Mouse (Mus musculus): ENCODE results near the gene Ppfia3.
"Not testable (repeated sequence)": the region's sequence is repeated elsewhere in the genome, so short reads cannot be mapped to it uniquely, and the experiment has no call there.

Gene Ppfia3

DNA sequence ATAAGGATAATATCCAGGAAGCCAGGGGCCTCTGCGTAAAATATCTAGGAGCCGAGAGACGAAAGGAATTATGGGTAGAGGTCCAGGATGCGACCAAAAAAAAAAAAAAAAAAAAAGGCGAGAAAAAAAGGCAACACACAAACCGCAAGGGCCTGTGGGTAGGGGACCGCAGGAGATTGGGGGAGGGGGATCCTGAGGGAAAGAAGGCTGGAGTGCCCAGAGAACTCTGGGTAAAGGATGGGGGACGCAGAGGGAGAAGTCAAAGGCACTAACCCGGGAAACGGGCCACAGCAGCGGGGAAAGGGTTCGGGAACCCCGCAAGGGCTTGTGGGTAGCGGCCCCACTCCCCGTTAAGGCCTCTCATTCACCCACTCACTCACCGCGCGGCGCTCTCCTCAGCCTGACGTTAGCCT lies 28.3 kb upstream of the Ppfia3 start:
- no peak for DNase-seq (ENCODE audit: extremely low spot score, low spot score)

DNA sequence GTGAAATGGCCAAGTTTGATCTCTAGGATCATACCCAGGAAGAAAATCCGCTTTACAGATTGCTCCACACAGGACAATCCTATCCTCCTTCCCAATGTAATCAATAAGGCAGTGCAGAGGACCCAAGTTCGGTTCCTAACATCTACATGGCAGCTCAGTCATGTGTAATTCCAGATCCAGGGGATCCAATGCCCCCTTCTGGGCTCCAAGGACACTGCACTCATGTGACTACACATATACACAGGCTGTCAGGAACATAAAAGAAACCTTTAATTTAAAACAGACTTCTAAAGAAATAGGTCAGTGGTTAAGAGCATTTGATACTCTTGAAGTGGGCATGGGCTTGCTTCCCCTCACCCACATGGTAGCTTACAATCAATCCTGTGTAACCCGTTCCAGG lies 19.3 kb upstream of the Ppfia3 start:
- no peak for DNase-seq (ENCODE audit: extremely low spot score, low spot score)

DNA sequence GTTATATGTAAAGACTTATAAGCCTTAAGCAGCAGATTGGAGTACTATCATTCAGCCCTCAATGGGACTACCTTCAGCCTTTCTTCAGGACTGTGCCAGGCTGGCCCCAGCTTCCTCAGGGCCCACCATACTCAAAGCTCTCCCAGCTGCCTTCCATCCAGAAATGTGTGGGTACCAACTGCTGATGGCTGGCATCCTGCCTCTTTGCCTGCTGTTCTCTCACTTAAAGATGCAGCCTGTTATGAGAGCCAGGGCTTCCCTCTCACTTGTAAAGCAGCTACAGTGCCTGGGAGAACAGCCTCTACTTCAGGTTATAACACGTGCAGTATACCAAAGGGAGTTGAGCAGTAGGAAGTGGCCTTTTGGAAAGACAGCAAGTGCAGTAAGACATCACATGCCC lies 9.2 kb upstream of the Ppfia3 start:
- DNase-seq (ENCODE audit: extremely low spot score, low spot score), result no peak

DNA sequence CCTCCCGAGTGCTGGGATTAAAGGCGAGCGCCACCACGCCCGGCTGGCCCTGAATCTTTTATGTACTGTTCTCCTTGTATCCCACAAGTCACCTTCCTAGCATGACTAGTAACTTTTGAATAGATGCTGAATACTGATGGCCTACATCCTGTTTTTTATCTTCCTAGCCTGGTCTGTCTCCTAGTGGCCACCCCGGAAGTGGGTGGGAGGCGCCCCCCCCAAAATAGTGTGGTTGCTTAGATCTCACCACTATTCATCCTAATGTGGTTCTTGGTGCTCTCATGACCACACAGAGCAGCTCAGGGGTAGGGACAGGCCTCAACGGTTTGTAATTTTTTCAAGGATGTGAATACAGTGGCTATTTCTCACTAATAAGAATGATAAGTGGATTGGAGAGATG lies 7.8 kb upstream of the Ppfia3 start:
- no peak for DNase-seq (ENCODE audit: extremely low spot score, low spot score)

DNA sequence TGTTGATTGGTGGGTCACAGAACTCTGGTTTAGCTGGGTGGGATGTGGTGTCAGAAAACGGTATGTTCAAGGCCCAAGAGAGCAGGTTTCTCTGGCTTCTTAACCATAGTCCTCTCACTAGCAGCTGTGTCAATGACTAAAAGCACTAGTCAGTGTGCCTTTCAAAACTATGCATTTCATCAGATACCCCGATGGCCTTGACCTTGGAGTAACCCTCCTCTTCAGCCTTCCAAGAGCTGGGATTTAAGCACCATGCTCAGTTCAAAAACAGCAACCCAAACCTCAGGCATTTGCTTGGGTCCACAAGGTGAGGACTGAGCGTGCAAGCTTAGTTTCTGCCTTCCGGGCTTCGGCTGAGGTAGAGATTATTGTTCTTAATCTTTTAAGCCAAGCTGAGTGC lies 5.6 kb upstream of the Ppfia3 start:
- DNase-seq (ENCODE audit: extremely low spot score, low spot score), result no peak

DNA sequence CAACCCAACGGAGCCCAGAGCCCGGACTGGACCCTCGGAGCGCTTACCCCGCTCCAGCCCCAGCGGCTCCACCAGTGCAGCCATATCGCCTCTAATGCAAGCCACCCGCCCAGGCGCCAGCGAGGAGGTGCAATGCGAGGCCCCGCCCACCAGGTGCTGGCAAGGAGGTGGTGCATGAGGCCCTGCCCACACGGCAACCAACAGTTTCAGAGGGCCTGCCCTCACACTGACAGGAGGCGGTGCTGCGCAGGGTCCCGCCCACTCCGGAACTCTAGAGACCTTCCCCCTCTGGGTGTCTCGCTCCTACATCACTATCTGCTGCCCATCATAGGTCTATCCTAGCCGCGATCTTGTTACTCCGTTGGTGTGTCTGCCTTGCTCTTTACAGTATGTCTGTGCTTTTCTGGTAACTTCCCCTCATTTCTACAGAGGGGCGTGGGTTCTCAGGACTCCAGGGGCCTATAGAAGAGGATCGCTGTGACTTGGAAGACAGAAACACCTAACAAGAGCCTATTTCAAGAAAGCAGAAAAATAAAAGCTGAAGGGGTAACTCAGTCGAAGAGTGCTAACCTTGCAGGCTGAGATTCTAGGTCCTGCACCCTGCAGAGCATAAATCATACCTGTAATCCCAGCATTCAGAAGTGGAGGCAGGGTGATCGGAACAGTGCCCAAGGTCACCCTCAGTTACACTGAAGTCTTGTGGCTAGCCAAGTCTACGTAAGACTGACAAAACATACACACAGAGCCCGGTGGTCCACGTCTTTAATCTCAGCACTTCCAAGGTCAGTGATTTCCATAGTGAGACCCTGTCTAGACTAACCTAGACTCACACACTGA lies 3.9 kb upstream of the Ppfia3 start, which contains the start of gene Lin7b:
Gene Lin7b (minus strand): TSS at position 109 of the 837 bp plus-strand sequence.
- DNase-seq (ENCODE audit: extremely low spot score, low spot score), result peak; percentile 87

DNA sequence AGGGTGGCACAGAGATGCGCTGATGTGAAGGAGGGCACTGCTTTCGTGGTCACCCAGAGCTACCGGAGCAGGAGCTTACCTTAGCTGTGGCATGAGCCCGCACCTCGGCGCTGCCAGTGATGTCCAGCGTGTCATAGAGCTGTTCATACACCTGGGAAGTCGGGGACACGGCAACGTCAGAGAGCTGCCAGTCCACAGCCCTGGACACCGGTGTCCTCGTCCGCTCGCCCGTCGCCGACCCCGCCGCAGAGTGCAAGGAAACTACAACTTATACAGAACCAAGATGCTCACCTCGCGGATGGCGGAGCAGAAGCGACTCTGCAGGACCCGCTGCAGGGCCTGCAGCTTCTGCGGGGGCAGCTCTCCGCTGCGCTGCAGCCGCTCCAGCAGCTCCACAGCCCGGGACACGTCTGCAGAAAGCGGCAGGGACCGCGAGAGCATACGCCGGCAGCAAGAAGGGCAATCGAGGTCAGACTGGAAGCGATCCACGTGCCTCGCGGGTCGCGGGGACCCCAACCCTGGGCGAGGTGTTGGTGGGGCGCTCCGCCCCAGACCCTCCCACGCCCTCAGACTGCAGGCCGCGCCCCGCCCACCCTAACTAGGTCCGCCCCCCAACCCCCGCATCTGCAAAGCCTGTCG lies 3.1 kb upstream of the Ppfia3 start:
- DNase-seq (ENCODE audit: extremely low spot score, low spot score), result no peak

DNA sequence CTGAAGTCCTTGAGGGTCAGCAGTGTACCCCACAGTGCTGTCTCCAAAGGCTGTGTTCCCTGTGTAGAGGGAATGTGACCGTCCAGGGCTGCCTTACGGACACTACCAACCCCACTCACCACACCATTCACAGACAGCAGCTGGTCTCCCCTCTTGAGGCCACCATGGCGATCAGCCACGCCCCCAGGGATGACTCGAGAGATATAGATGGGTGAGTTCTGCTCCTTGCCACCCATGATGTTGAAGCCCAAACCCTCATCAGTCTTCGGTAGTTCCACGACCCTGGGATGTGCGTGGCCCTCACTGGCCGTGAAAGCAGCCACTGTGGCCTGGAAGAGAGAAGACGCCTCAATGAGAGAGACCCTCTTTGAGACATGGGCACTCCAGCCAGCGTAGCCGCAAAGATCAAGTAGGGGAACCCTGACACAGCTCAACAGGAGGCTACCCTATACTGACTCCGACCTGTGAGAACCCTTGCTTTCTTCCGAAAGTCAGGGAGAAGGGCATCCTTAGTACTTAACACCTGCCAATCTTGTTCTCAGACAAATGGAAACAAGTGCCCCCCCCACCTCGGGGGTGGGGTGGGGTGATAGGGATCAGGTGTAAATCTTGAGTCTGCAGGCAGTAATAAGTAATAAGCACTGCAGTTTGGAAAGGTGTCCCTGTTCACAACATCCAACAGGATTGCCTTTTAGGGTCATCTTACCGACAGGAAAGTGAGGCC lies 2.4 kb upstream of the Ppfia3 start:
- DNase-seq (ENCODE audit: extremely low spot score, low spot score), result no peak

DNA sequence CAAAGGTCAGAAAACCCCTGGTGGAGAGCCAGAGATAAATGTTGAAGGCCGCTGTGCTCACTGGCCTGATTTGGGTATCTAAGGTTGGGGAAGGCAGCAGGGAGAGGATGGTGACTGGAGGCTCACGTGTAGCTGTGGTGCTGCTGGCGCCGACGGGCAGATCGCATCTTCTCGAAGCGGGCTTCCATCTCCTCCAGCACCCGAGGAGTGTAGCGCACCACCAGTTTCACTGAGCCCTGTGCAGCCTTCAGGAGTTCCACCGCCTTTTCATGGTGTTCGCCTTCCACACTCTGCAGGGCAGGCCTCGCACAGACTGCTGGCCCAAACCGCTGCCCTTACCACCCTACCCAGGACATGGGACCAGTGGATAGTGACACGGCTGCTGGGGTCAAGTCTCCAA lies 1.4 kb upstream of the Ppfia3 start:
- no peak for DNase-seq (ENCODE audit: extremely low spot score, low spot score)

DNA sequence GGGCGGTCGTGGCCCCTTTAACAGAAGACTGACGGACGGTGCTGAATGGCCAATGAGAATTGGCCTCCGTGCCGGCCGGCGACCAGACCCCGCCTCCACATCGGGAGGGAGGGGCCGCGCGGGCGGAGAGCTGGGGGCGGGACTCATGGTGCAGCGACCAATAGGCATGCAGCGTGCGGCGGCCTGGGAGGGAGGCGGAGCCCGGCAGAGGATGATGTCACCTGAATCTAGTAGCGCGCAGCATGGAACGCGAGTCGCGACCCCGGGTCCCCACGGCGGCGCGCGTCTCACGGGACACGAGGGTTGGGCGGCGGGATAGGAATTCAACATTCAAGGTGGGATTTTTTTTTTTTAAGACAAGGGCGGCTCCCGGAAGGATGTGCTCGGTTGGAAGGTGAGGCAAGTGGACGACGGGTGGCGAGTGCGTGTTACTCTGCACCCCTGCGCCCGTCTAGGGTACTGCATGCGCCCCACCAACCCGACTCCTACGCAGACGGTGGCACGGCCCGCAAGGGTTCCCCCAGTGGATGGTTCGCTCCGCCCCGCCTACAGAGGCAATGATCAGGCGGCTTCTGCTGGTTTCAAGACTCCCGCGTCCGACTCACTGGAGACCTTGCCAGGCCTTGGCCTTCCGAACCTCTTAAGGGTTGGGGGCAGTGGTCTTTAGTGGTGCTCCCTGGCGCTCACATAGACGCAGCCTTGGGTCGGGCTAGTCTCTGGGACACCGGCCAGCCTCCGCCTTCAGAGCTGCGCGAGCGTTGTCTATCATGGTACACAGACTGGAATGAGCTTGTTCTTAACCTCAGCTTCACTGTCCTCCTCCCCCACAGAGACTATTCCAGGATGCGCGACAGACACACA lies 431 bp upstream of the Ppfia3 start:
- peak; percentile 98 for DNase-seq (ENCODE audit: extremely low spot score, low spot score)

DNA sequence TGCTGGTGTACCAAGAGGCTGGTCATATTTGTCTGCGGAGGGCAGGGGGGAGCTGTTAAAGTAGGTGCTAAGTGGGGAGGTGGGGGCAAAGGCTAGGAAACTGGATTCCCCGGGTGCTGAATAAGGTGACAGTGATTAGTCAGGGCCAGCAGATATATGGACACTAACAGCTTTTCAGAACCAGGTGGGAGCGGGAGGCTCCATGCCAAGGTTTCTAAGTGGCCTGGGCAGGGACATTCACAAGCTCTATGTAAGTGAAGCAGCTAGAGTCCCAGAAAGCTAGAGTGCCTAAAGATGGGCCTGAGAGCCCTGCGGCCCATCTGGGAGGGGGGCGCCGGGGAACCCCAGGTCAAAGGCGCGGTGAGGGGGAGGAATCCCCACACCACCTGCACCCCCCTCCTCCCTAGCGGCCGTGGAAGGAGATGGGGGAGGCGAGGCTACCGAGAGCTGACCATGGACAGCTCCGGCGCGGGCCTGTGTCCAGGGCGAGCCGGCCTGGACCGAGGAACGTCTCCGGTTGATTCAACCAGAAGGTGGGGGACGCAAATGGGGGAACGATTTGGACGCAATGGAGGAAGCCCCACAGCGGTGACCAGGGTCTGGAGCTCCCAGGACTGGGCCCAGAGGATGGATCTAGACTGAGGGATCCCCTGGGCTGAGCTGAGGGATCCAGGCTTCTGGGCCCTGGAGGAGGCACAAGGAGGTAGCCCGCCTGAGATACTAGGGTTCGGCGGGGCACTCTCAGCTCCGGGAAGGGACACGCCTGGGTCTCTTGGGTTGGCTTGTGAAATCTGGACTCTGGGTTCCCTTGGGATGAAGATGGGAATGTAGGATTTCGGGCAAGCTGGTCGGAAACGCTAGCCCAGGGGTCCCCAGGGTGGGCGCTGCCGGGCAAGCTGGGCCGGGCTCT lies 822 bp downstream of the Ppfia3 start:
- peak; percentile 65 for DNase-seq (ENCODE audit: extremely low spot score, low spot score)

DNA sequence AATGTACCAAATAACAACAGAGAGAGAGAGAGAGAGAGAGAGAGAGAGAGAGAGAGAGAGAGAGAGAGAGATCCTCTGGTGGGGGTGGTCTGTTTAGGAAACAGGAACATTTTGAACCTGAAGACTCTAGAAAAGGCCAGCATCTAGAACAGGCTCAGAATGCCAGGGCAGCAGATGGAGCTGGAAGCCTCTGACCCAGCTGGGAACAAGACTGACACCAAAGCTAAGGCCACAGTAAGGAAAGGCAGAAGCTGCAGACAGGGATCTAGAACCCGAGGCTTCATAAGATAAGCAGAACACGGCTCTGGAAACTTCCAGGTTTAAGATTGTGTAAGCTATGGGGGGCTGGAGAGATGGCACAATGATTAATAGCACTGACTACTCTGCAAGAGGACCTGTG lies 2.8 kb downstream of the Ppfia3 start:
- DNase-seq (ENCODE audit: extremely low spot score, low spot score), result no peak

DNA sequence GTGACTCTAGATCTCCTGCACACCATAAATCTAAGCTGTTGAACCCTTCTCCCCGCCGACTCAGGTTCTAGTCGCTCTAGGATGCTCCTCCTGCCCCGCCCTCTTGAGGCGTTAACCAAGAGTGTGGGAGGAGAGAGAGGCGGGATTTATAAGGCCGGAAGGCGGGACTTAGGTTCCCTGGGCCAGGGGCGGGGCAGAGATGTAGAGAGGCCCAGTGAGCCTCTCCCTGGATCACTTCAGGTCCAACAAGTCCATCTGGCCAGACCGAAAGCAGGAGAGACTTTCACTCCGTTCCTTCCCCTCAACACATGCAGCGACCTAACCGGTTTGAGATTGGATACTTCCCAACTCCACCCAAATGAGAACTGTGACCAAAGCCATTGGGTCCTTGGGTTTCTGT lies 4.0 kb downstream of the Ppfia3 start:
- DNase-seq (ENCODE audit: extremely low spot score, low spot score), result no peak

DNA sequence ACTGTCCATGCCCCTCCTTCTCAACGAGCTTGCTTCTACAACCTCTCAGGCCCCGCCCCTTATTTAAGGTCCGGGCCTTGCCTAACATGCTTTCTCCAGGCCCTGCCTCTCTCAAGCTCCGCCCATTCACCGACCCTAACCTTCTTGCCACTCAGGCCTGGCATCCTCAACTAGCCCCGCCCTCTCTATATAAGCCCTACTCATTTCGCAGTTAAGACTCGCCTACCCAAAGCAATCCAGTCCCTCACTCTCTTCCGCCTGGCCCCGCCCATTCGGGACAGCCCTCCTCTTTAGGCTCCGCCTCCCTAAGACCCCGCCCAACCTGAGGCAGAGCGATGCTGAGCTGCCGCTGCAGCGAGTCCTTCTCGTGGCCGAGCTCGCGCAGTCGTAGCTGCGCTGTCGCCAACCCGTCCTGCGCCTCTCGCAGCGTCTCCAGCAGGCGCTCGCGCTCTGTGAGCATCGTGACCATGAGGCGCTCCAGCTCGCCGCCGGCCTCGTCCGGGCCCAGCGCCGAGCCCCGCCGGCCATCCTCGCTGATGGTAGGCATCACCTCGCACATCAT lies 5.5 kb downstream of the Ppfia3 start:
- DNase-seq (ENCODE audit: extremely low spot score, low spot score), result peak; percentile 84

DNA sequence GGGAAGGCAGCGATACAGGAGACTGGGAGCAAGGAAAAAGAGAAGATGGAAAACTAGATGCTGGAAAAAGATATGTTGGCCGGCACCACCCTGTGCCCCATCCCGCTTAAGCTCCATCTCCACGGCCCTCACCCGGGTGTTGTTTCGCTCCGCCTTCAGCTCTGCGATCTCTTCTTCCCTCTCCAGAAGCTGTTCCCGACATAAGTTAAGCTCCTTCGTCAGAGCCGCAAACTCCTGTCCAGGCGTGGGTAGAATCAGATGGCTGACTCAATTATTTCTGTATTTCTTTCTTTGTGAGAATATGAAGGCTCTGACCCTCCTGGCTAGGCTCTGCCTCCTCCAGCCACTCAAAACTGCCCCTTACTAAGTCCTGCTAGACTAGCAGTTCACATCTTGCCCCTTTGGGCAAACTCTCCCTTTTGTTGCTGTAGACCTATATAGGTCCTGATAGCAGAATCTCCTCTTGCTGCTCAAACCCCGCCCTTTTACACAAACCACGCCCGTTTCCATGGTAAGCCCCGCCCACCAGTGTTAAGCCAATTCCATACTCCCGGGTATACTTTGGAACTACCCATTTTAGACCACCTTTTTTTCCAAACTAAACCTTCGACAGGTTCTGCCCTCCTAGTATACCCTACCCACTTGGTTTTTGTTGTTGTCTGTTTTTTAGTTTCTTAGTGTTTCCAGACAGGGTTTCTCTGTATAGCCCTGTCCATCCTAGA lies 6.3 kb downstream of the Ppfia3 start:
- DNase-seq (ENCODE audit: extremely low spot score, low spot score), result no peak

DNA sequence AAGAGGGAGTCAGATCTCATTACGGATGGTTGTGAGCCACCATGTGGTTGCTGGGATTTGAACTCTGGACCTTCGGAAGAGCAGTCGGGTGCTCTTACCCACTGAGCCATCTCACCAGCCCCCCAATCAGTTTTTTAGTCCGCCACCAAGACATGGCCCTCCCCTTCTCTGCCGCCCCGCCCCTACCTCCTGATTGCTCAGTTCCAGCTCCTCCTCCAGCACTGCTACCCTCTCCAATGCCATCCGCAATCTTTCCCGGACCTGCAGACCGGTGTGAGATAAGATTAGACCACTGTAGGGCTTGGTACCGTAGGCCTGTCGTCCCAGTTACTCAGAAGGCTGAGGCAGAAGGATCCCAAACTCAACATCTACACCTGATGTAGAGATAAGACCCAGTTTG lies 7.7 kb downstream of the Ppfia3 start:
- DNase-seq (ENCODE audit: extremely low spot score, low spot score), result not testable (repeated sequence)

DNA sequence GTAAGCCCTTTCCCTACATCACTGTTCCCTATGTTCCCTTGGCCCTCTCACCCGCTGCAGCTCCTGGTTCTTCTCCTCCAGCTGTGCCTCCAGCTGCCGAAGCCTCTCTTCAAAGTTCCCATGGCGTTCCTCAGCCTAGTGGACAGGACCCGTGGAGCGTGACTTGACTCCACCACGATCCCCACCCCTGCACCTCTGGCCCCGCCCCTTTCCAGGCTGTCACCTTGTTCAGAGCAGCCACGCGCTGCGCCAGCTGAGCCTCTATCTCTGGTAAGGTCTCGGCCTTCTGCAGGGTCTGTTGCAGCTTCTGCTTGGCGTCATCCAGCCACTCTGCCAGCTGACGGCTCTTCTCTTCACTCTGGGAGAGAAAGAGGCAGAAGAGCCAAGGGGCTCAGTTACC lies 10.7 kb downstream of the Ppfia3 start:
- no peak for DNase-seq (ENCODE audit: extremely low spot score, low spot score)

DNA sequence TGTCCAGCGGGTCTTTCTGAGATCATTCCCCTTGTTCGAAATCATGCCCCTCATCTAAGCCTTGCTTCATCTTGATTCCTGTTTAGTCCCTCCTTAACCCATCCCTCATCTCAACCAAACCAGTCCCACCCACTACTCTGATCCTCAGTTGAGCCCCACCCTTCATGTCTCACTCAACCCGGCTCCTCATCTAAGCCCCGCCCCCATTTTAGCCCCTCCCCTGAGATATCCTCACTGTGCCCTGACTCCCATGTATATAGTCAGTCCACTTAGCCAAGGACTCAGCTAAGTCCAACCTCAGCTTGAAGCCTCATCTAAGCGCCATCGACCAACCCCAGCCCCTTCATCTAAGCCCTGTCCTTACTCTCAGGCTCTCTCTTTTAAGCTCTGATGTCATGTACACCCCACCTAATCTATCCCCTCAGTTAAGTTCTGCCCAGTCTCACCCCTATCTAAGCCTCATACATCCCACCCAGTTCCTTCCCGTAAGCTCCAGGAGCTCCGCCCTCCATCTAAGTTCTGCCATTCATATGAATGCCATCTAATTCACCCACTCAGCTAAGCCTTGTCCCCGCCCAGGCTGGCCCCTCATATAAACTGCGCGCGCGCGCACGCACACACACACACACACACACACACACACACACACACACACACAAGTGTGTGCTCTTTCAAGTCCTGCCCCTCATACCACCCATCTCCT lies 11.3 kb downstream of the Ppfia3 start:
- no peak for DNase-seq (ENCODE audit: extremely low spot score, low spot score)

DNA sequence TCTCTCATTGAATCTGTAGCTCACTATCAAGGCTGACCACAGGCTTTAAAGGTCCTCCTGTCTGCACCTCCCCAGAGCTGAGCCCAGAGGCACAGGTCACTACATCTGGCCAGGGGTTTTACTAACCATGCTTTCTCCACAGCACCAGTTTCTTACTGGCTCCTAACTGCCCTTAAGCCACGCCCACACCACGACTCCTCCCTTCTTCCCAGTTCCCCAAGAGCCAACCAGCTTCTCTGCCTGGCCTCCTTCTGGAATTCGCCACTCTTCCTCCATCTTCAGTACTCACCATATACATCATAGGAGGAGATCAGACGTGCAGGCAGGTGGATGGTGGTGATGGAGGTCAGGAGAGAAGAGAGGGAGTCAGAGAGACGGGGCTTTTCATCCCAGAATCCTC lies 13.8 kb downstream of the Ppfia3 start:
- no peak for DNase-seq (ENCODE audit: extremely low spot score, low spot score)
